Mouse (Mus musculus) common myeloid progenitor, adult 5-6 weeks (primary cell): ENCODE results near the gene Bace2. TPM values are rescaled to one million over a fixed set of nuclear protein-coding genes. Genes with fewer than 3 reads are reported as not detected.
A peak's percentile ranks its signal among the peaks of the same experiment; 100 is the strongest.

Source experiments
- ATAC-seq: replicated peaks from 2 replicates; pipeline ENCODE4 v1.8.0; 2016; ENCODE audit warnings: low read depth, mild to moderate bottlenecking, moderate TSS enrichment, inconsistent platforms; ENCODE audit not compliant: poor library complexity, severe bottlenecking
- total RNA-seq: library from RNA; stranded (forward); fragments of 200-1000, 187-1606 nt; gene quantifications from 2 replicates; pipeline ENCODE4 v1.2.3, GENCODE M21; 2017

The Bace2 gene
- not detected in 2 replicates for total RNA-seq

DNA sequence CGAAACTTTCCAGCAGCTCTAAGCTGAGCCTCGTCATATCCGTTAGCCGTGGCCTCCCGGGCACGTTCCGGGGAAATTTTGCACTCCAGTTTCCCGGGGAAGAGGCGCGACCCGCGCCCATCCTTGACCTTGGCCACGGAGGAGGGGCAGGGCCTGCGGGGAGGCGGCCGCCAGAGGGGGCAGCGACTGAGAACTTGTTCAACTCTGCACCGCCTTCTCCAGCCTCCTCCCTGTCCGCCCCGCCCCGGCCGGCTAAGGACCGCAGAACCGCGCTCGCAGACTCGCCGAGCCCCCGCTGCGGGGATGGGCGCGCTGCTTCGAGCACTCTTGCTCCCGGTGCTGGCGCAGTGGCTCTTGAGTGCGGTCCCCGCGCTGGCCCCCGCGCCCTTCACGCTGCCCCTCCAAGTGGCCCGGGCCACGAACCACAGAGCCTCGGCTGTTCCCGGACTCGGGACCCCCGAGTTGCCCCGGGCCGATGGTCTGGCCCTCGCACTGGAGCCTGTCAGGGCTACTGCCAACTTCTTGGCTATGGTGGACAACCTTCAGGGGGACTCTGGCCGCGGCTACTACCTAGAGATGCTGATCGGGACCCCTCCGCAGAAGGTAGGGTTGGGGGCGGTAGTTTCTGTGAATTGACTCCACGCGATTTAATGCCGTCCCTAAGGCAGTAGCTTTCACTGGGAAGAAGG lies at the start of gene Bace2:
TSS of gene Bace2 (plus strand) at position 244 of the 689 bp plus-strand sequence.
- peak; percentile 98 for ATAC-seq

DNA sequence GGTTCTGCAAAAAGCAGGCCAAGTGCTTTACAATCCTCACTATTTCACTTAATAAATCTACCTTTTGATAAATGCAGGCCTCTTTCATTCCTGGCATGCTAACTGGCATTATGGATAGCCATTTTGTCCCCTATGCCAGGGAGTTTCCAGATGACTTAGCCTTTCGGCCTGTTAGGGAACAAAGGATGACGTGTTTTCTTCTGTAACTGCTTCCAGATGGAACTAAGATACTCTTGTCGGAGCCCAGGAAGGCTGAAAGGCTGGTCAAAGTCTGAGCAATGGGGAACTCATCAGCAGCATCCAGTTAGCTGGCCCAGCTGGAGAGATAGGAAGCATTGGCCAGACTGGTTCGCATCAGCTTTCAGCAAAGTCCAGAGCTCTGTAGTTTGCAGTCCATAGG lies 48.9 kb upstream of the Bace2 start:
- no peak for ATAC-seq

DNA sequence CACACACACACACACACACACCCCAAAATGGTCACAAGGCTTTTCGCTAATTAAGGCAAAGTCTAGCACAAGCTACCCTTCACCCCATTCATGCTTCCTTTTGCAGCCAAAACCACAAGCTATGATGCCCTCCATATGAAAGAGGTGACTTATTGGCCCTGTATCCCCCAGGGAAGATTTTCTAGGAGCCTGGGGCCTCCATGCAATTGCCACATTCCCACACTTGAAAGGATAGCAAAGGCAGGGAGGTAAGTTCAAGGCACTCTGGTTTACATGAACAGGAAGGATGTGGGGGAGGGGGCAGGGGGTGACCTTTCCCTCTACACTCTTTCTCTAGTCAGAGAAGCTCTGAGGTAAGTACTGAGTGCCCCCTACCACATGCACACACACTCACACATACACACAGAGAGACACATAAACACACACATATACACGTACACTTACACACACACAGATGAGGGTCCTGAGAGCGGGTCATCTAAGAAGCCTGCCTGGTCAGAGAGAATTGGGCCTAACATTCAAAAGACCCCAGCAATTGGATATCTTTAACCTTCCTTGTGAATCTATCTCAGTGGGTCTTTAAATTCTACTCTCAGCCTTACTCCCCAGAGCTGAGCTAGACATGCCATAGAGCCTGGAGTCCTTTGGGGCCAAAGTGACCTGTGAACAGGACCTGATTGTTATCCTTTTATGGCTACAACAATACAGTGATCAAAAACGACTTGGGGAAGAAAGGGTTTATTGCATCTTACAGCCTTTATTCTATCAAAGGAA lies 46.6 kb upstream of the Bace2 start:
- ATAC-seq, result no peak

DNA sequence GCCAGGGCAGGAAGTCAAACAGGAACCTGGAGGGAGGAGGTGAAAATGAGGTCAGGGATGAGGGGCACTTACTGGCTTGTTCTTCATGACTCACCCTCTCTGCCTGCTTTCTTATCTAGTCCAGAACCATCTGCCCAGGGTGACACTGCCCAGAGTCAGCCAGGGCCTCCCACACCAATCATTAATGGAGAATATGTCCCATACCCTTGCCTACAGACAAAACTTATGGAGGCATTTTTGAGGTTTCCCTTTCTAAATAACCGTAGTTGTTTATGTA lies 46.0 kb upstream of the Bace2 start:
- ATAC-seq, result peak; percentile 85

GRCm38 (mm10) chr16:97312960-97313686 lies 43.4 kb upstream of the Bace2 start:
- ATAC-seq, result peak; percentile 66; the same call in 1 of the 2 replicates

DNA sequence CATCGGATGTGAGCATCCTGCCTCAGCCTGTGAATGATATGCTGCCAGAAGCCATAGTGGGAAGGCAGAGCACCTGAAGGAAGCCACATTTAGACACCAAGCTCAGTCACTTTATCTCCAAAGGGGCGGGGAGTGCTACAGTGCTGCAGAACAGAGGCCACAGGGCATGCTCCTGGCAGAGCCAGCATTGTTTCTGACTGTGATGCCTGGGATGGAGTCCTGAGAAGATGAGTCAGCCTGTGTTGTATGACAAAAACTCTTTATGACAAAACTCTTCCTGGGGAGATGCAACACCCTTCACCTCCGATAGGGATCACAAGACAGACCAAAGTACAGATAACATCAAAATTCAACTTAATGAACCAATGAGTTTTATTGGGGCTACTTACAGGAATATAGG lies 35.0 kb upstream of the Bace2 start:
- no peak for ATAC-seq

DNA sequence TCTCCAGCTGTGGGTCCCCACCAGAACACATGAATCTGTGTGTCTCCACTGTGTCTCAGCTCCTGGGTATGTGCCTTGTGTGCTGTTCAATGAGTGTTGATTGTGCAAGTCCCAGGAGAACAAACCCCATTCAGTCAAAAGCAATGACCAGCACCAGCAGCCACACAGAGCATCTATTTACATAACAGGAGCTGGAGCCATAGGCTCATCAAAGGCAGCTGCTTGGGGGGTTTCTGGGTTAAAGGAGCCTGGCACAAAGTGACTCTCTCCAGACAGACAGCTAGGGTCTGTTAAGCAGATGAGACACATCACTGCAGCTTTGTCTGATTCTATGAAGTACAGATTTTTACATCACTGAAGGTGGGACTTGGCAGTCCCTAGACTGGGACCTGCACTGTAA lies 33.9 kb upstream of the Bace2 start:
- no peak for ATAC-seq

DNA sequence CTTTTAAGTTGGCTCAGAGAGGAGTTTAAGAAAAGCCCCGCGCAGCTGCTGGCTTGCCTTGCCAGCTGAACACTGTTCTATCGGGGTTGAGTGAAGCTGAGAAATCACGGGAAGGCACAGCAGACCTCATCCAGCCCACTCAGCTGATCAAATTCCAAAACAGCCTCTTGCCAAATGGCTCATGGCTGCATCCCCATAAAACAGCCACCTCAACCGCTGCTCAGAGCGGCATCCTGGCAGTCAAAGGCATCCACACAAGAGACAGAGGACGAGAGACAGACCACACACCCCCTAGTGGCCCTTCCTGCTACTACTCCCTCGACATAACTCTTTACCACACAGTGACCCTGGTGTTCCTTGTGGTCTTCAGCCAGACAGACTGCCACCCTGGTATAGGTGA lies 30.6 kb upstream of the Bace2 start:
- ATAC-seq, result peak; percentile 94

GRCm38 (mm10) chr16:97328602-97329001 lies 27.9 kb upstream of the Bace2 start:
- ATAC-seq, result no peak

DNA sequence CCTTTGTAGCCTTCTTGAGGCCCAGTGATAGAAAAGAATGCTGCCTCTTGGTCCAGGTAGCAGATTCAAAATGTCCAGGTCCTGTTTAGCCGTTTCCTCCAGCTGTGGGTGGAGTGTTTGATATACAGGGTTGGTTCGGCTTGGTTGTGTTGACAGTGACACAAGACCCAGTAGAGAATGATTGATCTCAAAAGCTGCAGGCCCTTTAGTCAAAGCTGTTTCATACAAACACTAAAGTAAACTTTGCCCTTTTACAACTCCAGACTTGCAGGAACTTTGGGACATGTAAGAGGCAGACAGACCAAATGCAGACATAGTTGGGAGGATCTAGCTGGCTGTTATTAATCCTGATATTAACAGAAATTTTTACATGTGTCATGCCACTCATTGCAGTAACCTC lies 3.5 kb upstream of the Bace2 start:
- no peak for ATAC-seq

- ATAC-seq, result no peak
These were observed 1.9 kb upstream of the Bace2 start for GRCm38 (mm10) chr16:97354632-97355031.

GRCm38 (mm10) chr16:97357188-97357821 lies 763 bp downstream of the Bace2 start:
- ATAC-seq, result peak; percentile 31; the same call in 1 of the 2 replicates

DNA sequence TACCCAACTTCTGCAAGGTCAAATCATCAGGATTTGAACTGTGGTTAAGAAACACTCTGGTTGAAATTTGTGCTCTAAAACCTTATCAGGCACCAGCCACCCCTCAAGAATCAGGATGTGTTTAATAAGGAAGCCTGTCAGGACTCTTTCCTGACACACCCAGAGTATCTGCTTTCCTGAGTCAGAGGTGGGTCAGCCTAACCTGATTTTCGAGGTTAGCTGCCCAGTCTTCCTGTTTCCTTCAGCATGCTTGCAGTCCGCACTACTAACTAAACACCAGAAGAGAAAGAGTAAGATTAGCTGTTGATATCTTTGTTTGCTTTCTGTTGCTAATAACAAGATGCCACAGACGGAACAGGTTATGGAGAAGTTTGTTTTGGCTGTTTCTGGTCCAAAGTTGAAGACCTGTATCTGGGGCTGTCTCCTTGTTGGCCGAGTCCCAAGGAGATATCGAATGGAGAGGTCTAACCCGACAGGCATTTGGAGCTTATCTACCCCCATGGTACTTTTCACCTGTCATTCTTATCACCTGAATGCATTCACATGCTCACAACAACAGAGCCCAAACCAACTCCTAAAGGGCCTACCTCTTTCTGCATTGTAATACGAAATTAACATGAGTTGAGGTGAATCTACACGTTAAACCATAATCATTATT lies 5.8 kb downstream of the Bace2 start:
- ATAC-seq, result peak; percentile 64

DNA sequence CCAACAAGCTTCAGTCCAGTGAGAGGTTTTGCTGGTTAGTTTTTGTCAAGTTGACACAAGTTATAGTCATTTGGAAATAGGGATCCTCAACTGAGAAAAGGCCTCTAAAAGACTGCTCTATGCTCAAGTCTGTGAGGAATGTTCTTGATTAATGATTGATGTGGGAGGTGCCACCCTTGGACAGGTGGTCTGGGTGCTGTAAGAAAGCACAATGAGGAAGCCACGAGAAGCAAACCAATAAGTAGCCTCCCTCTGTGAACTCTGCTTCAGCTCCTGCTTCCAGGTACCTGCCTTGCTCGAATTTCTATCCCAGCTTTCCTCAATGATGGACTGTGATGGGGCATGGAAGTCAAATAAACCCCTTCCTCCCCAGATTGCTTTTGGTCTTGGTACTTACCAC lies 9.6 kb downstream of the Bace2 start:
- no peak for ATAC-seq

DNA sequence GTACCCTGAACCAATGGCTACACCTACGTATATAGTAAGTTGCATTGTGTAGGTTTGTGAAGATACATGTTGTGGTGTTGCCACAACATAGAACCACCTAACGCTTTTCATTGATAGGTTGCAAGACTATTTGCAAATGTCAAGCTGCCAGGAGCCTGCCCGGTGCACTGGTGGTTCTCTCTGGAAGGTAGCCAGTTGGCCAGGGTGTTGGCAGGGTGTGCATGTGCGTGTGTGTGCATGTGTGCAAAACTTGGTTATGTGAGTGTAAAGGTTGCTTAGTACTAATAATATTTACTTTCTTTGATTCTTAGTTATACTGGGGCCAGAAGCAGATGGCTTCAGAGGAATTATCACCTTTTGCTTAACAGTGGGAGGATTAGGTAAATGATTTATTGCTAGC lies 13.7 kb downstream of the Bace2 start:
- no peak for ATAC-seq

DNA sequence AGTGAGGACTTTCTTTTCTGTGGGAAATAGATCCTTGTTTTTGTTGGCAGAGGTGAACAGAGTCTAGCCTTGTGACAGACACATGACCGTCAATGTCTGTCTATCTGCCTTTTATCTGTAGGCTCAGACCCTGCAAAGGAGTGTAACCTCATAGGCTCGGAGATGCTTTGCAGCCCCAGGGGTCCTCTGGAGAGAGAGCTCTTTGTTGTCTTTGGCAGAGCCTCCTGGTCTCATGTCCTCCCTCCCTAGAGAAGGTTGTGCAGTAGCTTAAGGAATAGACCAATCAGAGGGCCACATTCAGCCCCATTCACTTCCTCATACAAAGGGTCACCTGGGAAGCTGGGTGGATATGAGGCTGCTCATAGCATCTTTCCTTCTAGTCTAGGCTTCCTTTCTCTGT lies 31.4 kb downstream of the Bace2 start:
- ATAC-seq, result no peak

- ATAC-seq, result no peak
These were observed 34.7 kb downstream of the Bace2 start for GRCm38 (mm10) chr16:97391289-97391688.

GRCm38 (mm10) chr16:97391701-97392384 lies 35.3 kb downstream of the Bace2 start:
- ATAC-seq, result no peak

GRCm38 (mm10) chr16:97396436-97396835 lies 39.9 kb downstream of the Bace2 start:
- no peak for ATAC-seq
